Comparison of ENCODE assay signal across 8 mouse cellular contexts in the genomic region with DNA sequence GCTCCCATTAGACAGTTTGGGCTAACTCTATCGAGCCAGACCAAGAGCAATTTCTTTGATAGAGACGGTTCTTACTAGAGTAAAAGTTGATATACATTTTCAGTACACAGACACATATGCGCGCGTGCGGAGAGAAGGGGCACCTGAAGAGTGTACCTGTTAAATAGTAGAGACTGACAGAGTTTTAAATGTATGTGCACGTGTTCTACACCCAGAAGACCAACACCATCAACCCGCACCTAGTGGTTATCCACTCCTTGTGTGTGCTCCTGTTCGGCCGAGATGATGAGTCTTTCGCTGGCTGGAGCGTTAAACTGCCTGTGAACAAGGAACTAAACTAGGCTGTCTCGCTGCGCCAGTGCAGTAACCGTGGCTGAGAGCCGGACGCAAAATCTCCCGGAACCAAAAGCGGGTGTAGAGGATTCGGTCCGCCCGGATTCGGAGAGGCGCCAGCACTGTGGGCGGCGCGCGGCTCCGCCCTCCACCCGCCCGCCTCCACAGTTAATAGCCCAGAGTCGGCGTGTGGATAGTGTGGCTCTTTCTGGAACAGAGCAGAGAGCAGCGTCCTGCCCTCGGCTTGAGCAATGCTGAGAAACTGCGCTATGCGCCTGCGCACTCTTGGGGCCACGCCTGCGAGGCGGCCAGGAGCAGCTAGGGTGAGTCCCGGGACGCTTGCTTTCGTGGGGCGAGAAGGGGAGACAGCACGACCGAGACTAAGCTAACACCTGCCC. TPM values are rescaled to one million over a fixed set of nuclear protein-coding genes. Genes with fewer than 3 reads are reported as not detected.
DNase-seq lines count a peak whose midpoint lies in the region; ATAC-seq and TF ChIP-seq lines count a peak whose summit lies in the region.

A gene (plus strand): TSS at position 457 of the 731 bp plus-strand sequence.

- peak; percentile 90 for DNase-seq in MEL (ENCODE audit: low read depth, low spot score)
- peak; percentile 96 to 98 for DNase-seq in cerebellum, adult 2 months
- DNase-seq in forebrain, postnatal 0 days: peak; percentile 92
- DNase-seq in heart, postnatal 4 days: peak; percentile 95
- peak; percentile 90 to 91 for DNase-seq in layer of hippocampus, adult 8-10 months (ENCODE audit: low spot score in 2 of 2)
- peak; percentile 95 for DNase-seq in ovary, adult 18-20 months (ENCODE audit: low spot score)
- DNase-seq in thymus, postnatal 0 days (ENCODE audit: low spot score): peak; percentile 88

- H3K79me2 ChIP-seq in MEL (ENCODE audit: control insufficient read depth, insufficient read depth, low read length, poor library complexity): no peaks in the 10 kb centered on the region; the same call in 1 of the 2 replicates

- peaks cover 0 to 3% of the 10 kb centered on the region in 2 experiments; a peak in 1 of 4 replicates for H3K4me1 ChIP-seq in MEL (ENCODE audit: control insufficient read depth in 1 of 2, insufficient read depth in 2 of 2, low read length in 2 of 2)
- H3K4me1 ChIP-seq in cerebellum, adult 2 months (ENCODE audit: control insufficient read depth, insufficient read depth, low read length): no peaks in the 10 kb centered on the region
- 0 out of 2 replicates have a peak, but pooled peaks cover 6% of the 10 kb centered on the region for H3K4me1 ChIP-seq in forebrain, postnatal 0 days (ENCODE audit: insufficient read depth)
- H3K4me1 ChIP-seq in lung, embryonic 15.5 days: peaks cover 6% of the 10 kb centered on the region; the same call in 1 of the 2 replicates

- peak within 1 kb of the TSS; percentile 70 for H3K27ac ChIP-seq in MEL (ENCODE audit: control insufficient read depth, low read depth, low read length)
- H3K27ac ChIP-seq in cerebellum, adult 2 months (ENCODE audit: insufficient read depth, low read length): peak within 1 kb of the TSS; percentile 44
- H3K27ac ChIP-seq in forebrain, postnatal 0 days (ENCODE audit: low read depth, low read length): peak within 1 kb of the TSS; percentile 76
- peak within 1 kb of the TSS; percentile 88 for H3K27ac ChIP-seq in lung, embryonic 15.5 days

- TF ChIP-seq CTCF in MEL (IDR thresholded peaks at IDR 0.05 in 2 of 3, conservative IDR thresholded peaks at IDR 0.05 in 1 of 3; ENCODE audit: control insufficient read depth in 1 of 3, insufficient read depth in 1 of 3, low read depth in 2 of 3, low read length in 3 of 3, poor library complexity in 1 of 3, severe bottlenecking in 1 of 3): no peak
- TF ChIP-seq CTCF in cerebellum, adult 2 months (IDR thresholded peaks at IDR 0.05; ENCODE audit: borderline replicate concordance, insufficient read depth, low read depth, low read length): no peak
- no peak for TF ChIP-seq CTCF in forebrain, postnatal 0 days (IDR thresholded peaks at IDR 0.05; ENCODE audit: low read depth)

- TF ChIP-seq RAD21 in MEL (IDR thresholded peaks at IDR 0.05; ENCODE audit: low read depth, low read length): no peak

- H3K4me3 ChIP-seq in MEL (ENCODE audit: control insufficient read depth in 1 of 2, insufficient read depth in 1 of 2, low read depth in 2 of 2, low read length in 2 of 2): peak within 1 kb of the TSS; percentile 67 to 72
- peak within 1 kb of the TSS; percentile 80 for H3K4me3 ChIP-seq in cerebellum, adult 2 months (replicated peaks; ENCODE audit: insufficient read depth, low read depth, low read length)
- peak within 1 kb of the TSS; percentile 76 for H3K4me3 ChIP-seq in forebrain, postnatal 0 days (ENCODE audit: low read depth, low read length)
- peak within 1 kb of the TSS; percentile 68 for H3K4me3 ChIP-seq in lung, embryonic 15.5 days

- H3K27me3 ChIP-seq in MEL (ENCODE audit: control insufficient read depth in 1 of 2, insufficient read depth in 2 of 2, low read length in 2 of 2): no peaks in the 10 kb centered on the region
- no peaks in the 10 kb centered on the region for H3K27me3 ChIP-seq in cerebellum, adult 2 months (ENCODE audit: control insufficient read depth, insufficient read depth, low read length)
- H3K27me3 ChIP-seq in forebrain, postnatal 0 days (ENCODE audit: insufficient read depth, low read length): no peaks in the 10 kb centered on the region
- H3K27me3 ChIP-seq in lung, embryonic 15.5 days: no peaks in the 10 kb centered on the region

- TF ChIP-seq POLR2A in MEL (IDR thresholded peaks at IDR 0.05; ENCODE audit: control insufficient read depth in 1 of 2, insufficient read depth in 1 of 2, low read depth in 1 of 2, low read length in 2 of 2, poor library complexity in 1 of 2): peak; percentile 44 to 68; a peak in 2 of 4 replicates
- peak; percentile 93 for TF ChIP-seq POLR2A in cerebellum, adult 2 months (IDR thresholded peaks at IDR 0.05; ENCODE audit: borderline replicate concordance, insufficient read depth, low read length)

- peak; percentile 99 for ATAC-seq in forebrain, postnatal 0 days
- peak; percentile 100 for ATAC-seq in lung, embryonic 15.5 days (ENCODE audit: borderline replicate concordance, extremely low read depth, low FRiP score, low TSS enrichment)

- TF ChIP-seq EP300 in MEL (IDR thresholded peaks at IDR 0.05; ENCODE audit: low read depth in 1 of 2, low read length in 2 of 2): no peak

- H3K9ac ChIP-seq in MEL (ENCODE audit: control insufficient read depth, low read depth, low read length, poor library complexity, severe bottlenecking): peak within 1 kb of the TSS; percentile 75
- H3K9ac ChIP-seq in forebrain, postnatal 0 days: peak within 1 kb of the TSS; percentile 80
- peak within 1 kb of the TSS; percentile 85 for H3K9ac ChIP-seq in lung, embryonic 15.5 days

- no peaks in the 10 kb centered on the region for H3K9me3 ChIP-seq in MEL (replicated peaks; ENCODE audit: insufficient read depth, low read length)
- H3K9me3 ChIP-seq in forebrain, postnatal 0 days (ENCODE audit: low read length): no peaks in the 10 kb centered on the region
- no peaks in the 10 kb centered on the region for H3K9me3 ChIP-seq in lung, embryonic 15.5 days

- peak within 1 kb of the TSS; percentile 49 for H3K4me2 ChIP-seq in forebrain, postnatal 0 days (ENCODE audit: low read depth)
- H3K4me2 ChIP-seq in lung, embryonic 15.5 days: peak within 1 kb of the TSS; percentile 64

- 2% methylated on average over 47 of the region's 47 CpGs for WGBS in cerebellum, adult 2 months
- WGBS in forebrain, postnatal 0 days: 2% methylated on average over 47 of the region's 47 CpGs
- under 1% methylated on average over 47 of the region's 47 CpGs for WGBS in lung, embryonic 15.5 days

- H3K36me3 ChIP-seq in MEL (ENCODE audit: control insufficient read depth in 1 of 2, insufficient read depth in 2 of 2, low read length in 2 of 2): no peaks in the 10 kb centered on the region
- no peaks in the 10 kb centered on the region for H3K36me3 ChIP-seq in forebrain, postnatal 0 days (ENCODE audit: insufficient read depth)
- no peaks in the 10 kb centered on the region for H3K36me3 ChIP-seq in lung, embryonic 15.5 days

TF ChIP-seq in MEL, 35 proteins besides CTCF, POLR2A, EP300 and RAD21:
- no peak for TF ChIP-seq MYC (IDR thresholded peaks at IDR 0.05; ENCODE audit: low read depth, low read length)
- 0 out of 2 replicates have a peak, but pooled peaks have one; percentile 47 for TF ChIP-seq ELF1 (IDR thresholded peaks at IDR 0.05; ENCODE audit: low read depth, low read length)
- TF ChIP-seq NRF1 (IDR thresholded peaks at IDR 0.05; ENCODE audit: insufficient read depth, low read depth, low read length, poor library complexity, severe bottlenecking): peak; percentile 76
- no peak for TF ChIP-seq SIN3A (IDR thresholded peaks at IDR 0.05; ENCODE audit: low read length)
- peak; percentile 65; the same call in 1 of the 2 replicates for TF ChIP-seq TBP (IDR thresholded peaks at IDR 0.05; ENCODE audit: low read depth, low read length)
- peak; percentile 39; the same call in 1 of the 2 replicates for TF ChIP-seq NELFE (IDR thresholded peaks at IDR 0.05; ENCODE audit: low read depth, low read length)
- TF ChIP-seq TCF12 (IDR thresholded peaks at IDR 0.05; ENCODE audit: low read depth, low read length): peak; percentile 52; the same call in 1 of the 2 replicates
- 0 out of 2 replicates have a peak, but pooled peaks have one; percentile 3 for TF ChIP-seq SMC3 (IDR thresholded peaks at IDR 0.05; ENCODE audit: low read depth, low read length)
- peak; percentile 60; the same call in 1 of the 2 replicates for TF ChIP-seq POLR2AphosphoS2 (IDR thresholded peaks at IDR 0.05; ENCODE audit: low read length)
- peak; percentile 77 for TF ChIP-seq HCFC1 (IDR thresholded peaks at IDR 0.05; ENCODE audit: low read depth, low read length)
- peak; percentile 35; the same call in 1 of the 2 replicates for TF ChIP-seq MXI1 (IDR thresholded peaks at IDR 0.05; ENCODE audit: low read depth, low read length)

RNA-seq across cellular contexts. Expression of the gene that starts here (rescaled TPM):
- 0.81 and 0.95 TPM in 2 replicates for total RNA-seq in MEL (2012; rRNA removed)
- polyA plus RNA-seq in MEL (2012; ENCODE audit: insufficient read depth in 1 of 2, insufficient read length in 2 of 2, low read depth in 1 of 2, low replicate concordance in 2 of 2, missing spikeins in 1 of 2): 1 to 10 TPM in 1 of 2 experiments, not detected in 1; 1.4 TPM
- 33.6 and 33.8 TPM in 2 replicates for polyA plus RNA-seq in cerebellum, adult 2 months (2012; rRNA removed)
- total RNA-seq in forebrain, postnatal 0 days (2014; rRNA removed): 34.3 and 37.7 TPM in 2 replicates
- polyA plus RNA-seq in forebrain, postnatal 0 days (2015; fragmentation: Nextera tagmentation; extraction: Ambion mirVana): 52.6 and 59.3 TPM in 2 replicates
- 10 to 100 TPM; 12.7 to 13.5 TPM for total RNA-seq in heart, postnatal 4 days (2021)
- 10 to 100 TPM; 23.8 to 30.2 (median 25.9) TPM for total RNA-seq in layer of hippocampus, adult 8-10 months (2022)
- 10.3 and 10.6 TPM in 2 replicates for polyA plus RNA-seq in lung, embryonic 15.5 days (2015; fragmentation: Nextera tagmentation; extraction: Ambion mirVana)
- polyA plus RNA-seq in thymus, postnatal 0 days (2015; fragmentation: Nextera tagmentation; extraction: Ambion mirVana): 8.3 and 8.8 TPM in 2 replicates

Comparison
In these comparisons a context has a peak if more than half of its experiments do, and no peak if none do; other contexts are left out.
1. Peak in every context shown above with its lines: DNase-seq, ATAC-seq, H3K4me3 ChIP-seq and H3K27ac ChIP-seq.